Mouse (Mus musculus) heart, embryonic 11.5 days (tissue): ENCODE measurements at regions not wholly inside any gene's neighbourhood (a gene's known extent, or its start where the extent isn't known, plus 50 kb on each side); places are given as distances from the start of the nearest gene placed in this dataset.

ENCODE experiments used
- ATAC-seq: fragments of 200-750 bp; cut with Nextera tagmentation; replicated peaks from 2 replicates; pipeline ENCODE4 v1.8.0; 2017; ENCODE audit warnings: moderate library complexity; ENCODE audit not compliant: insufficient number of reproducible peaks, low FRiP score, low TSS enrichment
- H3K27ac ChIP-seq: fragments of 300-500 bp; sonication (generic); 2 replicates; pipeline ENCODE4 v1.5.1; 2014; ENCODE audit warnings: mild to moderate bottlenecking, low read depth, low read length
- H3K27me3 ChIP-seq: fragments of 300-500 bp; sonication (generic); 2 replicates; pipeline ENCODE4 v1.6.1; 2014; ENCODE audit warnings: mild to moderate bottlenecking, low read length, mixed read lengths; ENCODE audit not compliant: control insufficient read depth, insufficient read depth
- H3K36me3 ChIP-seq: fragments of 300-500 bp; sonication (generic); 2 replicates; pipeline ENCODE4 v1.6.1; 2014; ENCODE audit warnings: mild to moderate bottlenecking, low read length, moderate library complexity, mixed read lengths; ENCODE audit not compliant: control insufficient read depth, insufficient read depth
- H3K4me1 ChIP-seq: fragments of 300-500 bp; sonication (generic); 2 replicates; pipeline ENCODE4 v1.6.1; 2014; ENCODE audit warnings: low read length; ENCODE audit not compliant: control insufficient read depth, insufficient read depth
- H3K4me2 ChIP-seq: fragments of 300-500 bp; sonication (generic); 2 replicates; pipeline ENCODE4 v1.6.1; 2014; ENCODE audit warnings: mild to moderate bottlenecking, moderate library complexity
- H3K4me3 ChIP-seq: fragments of 300-500 bp; sonication (generic); 2 replicates; pipeline ENCODE4 v1.5.1; 2014; ENCODE audit warnings: low read depth, low read length
- H3K9ac ChIP-seq: fragments of 300-500 bp; sonication (generic); 2 replicates; pipeline ENCODE4 v1.6.1; 2014; ENCODE audit warnings: mild to moderate bottlenecking, low read depth, low read length, moderate library complexity
- H3K9me3 ChIP-seq: fragments of 300-500 bp; sonication (generic); replicated peaks from 2 replicates; pipeline ENCODE4 v1.6.1; 2016; ENCODE audit warnings: low read length; ENCODE audit not compliant: control insufficient read depth
- WGBS: fragments of 180-500 bp; shearing (Covaris S2); extraction: QIAGEN DNeasy Blood & Tissue Kit; methylation state at CpG from one replicate; pipeline ENCODE4 v1.1.7; 2014; ENCODE audit not compliant: insufficient replicate concordance; 5-methylcytosine and 5-hydroxymethylcytosine counted together

- H3K27me3 ChIP-seq = no peaks in the 10 kb centered on the region
- H3K4me3 ChIP-seq = no peak overlapping the region
- no peak overlapping the region for H3K4me2 ChIP-seq
- 75% methylated on average over 12 of the region's 12 CpGs for WGBS
- peaks cover 10% of the 10 kb centered on the region for H3K4me1 ChIP-seq
- H3K9ac ChIP-seq = no peak overlapping the region
- no peak overlapping the region for H3K27ac ChIP-seq
- no peaks in the 10 kb centered on the region for H3K36me3 ChIP-seq
- no peaks in the 10 kb centered on the region for H3K9me3 ChIP-seq
- ATAC-seq = no peak
Observed at GRCm38 (mm10) chr13:111980205-111980595, 171.4 kb upstream of the Map3k1 start.

- Histone ChIP-seq H3K9me3 (no peaks in the 10 kb centered on the region), H3K4me2 (no peak overlapping the region), H3K9ac (no peak overlapping the region), H3K36me3 (no peaks in the 10 kb centered on the region), H3K4me3 (no peak overlapping the region), H3K27me3 (no peaks in the 10 kb centered on the region), H3K27ac (no peak overlapping the region), H3K4me1 (peaks cover 10% of the 10 kb centered on the region)
- 86% methylated on average over 2 of the region's 2 CpGs for WGBS
- no peak for ATAC-seq
Observed at GRCm38 (mm10) chr13:111981103-111981502, 172.3 kb upstream of the Map3k1 start.

GRCm38 (mm10) chr13:111982796-111983460 is 174.1 kb upstream of the Map3k1 start:
- Histone ChIP-seq H3K36me3 (no peaks in the 10 kb centered on the region), H3K27ac (no peak overlapping the region), H3K4me2 (no peak overlapping the region), H3K27me3 (no peaks in the 10 kb centered on the region), H3K4me3 (no peak overlapping the region), H3K4me1 (peaks cover 10% of the 10 kb centered on the region), H3K9ac (no peak overlapping the region), H3K9me3 (no peaks in the 10 kb centered on the region)
- no peak for ATAC-seq
- WGBS = 60% methylated on average over 6 of the region's 6 CpGs

GRCm38 (mm10) chr13:111984081-111984574 is 175.3 kb upstream of the Map3k1 start:
- Histone ChIP-seq H3K4me3 (no peak overlapping the region), H3K9me3 (no peaks in the 10 kb centered on the region), H3K4me1 (peaks cover 8% of the 10 kb centered on the region), H3K36me3 (no peaks in the 10 kb centered on the region), H3K27ac (no peak overlapping the region), H3K4me2 (no peak overlapping the region), H3K9ac (no peak overlapping the region), H3K27me3 (no peaks in the 10 kb centered on the region)
- WGBS = 60% methylated on average over 10 of the region's 10 CpGs
- no peak for ATAC-seq

- no peaks in the 10 kb centered on the region; the same call in 1 of the 2 replicates for H3K4me1 ChIP-seq
Observed at GRCm38 (mm10) chr13:111985406-111985805, 176.6 kb upstream of the Map3k1 start.

GRCm38 (mm10) chr13:111986681-111987080 is 177.9 kb upstream of the Map3k1 start:
- no peaks in the 10 kb centered on the region for H3K9me3 ChIP-seq
- no peaks in the 10 kb centered on the region for H3K36me3 ChIP-seq
- no peak overlapping the region for H3K9ac ChIP-seq
- H3K27ac ChIP-seq = no peak overlapping the region
- ATAC-seq = no peak
- WGBS = 74% methylated on average over 15 of the region's 15 CpGs
- no peaks in the 10 kb centered on the region; the same call in 1 of the 2 replicates for H3K4me1 ChIP-seq
- no peak overlapping the region for H3K4me3 ChIP-seq
- H3K4me2 ChIP-seq = no peak overlapping the region
- no peaks in the 10 kb centered on the region for H3K27me3 ChIP-seq

More at GRCm38 (mm10) chr13:111985406-111985805, 176.6 kb upstream of the Map3k1 start:
- H3K9me3 ChIP-seq = no peaks in the 10 kb centered on the region
- no peak for ATAC-seq
- no peaks in the 10 kb centered on the region for H3K36me3 ChIP-seq
- no peak overlapping the region for H3K4me2 ChIP-seq
- no peak overlapping the region for H3K27ac ChIP-seq
- WGBS = 79% methylated on average over 5 of the region's 5 CpGs
- no peak overlapping the region for H3K9ac ChIP-seq
- H3K27me3 ChIP-seq = no peaks in the 10 kb centered on the region
- H3K4me3 ChIP-seq = no peak overlapping the region

- Histone ChIP-seq H3K4me1 (no peaks in the 10 kb centered on the region; the same call in 1 of the 2 replicates), H3K36me3 (no peaks in the 10 kb centered on the region), H3K4me2 (no peak overlapping the region), H3K9me3 (no peaks in the 10 kb centered on the region), H3K4me3 (no peak overlapping the region), H3K27me3 (no peaks in the 10 kb centered on the region), H3K27ac (no peak overlapping the region), H3K9ac (no peak overlapping the region)
- no peak for ATAC-seq
- WGBS = 87% methylated on average over 3 of the region's 3 CpGs
Observed at GRCm38 (mm10) chr13:111987420-111987819, 178.6 kb upstream of the Map3k1 start.

GRCm38 (mm10) chr13:111990913-111991534 is 182.2 kb upstream of the Map3k1 start:
- Histone ChIP-seq H3K36me3 (no peaks in the 10 kb centered on the region), H3K4me1 (no peaks in the 10 kb centered on the region), H3K4me3 (no peak overlapping the region), H3K27ac (no peak overlapping the region), H3K9me3 (no peaks in the 10 kb centered on the region), H3K27me3 (no peaks in the 10 kb centered on the region), H3K4me2 (peak overlapping the region; percentile 14; the same call in 1 of the 2 replicates), H3K9ac (no peak overlapping the region)
- no peak for ATAC-seq
- 14% methylated on average over 11 of the region's 11 CpGs for WGBS
